Mouse (Mus musculus) MEL-GATA-1-ER (cell line): ENCODE data around the gene Ykt6.
"Not testable (repeated sequence)": the region's sequence is repeated elsewhere in the genome, so short reads cannot be mapped to it uniquely, and the experiment has no call there.

Experiments used
- DNase-seq: peaks from one replicate; pipeline ENCODE4 v3.0.0-alpha.2; 2012; ENCODE audit warnings: low read depth; ENCODE audit errors: extremely low read depth

Gene Ykt6

DNA sequence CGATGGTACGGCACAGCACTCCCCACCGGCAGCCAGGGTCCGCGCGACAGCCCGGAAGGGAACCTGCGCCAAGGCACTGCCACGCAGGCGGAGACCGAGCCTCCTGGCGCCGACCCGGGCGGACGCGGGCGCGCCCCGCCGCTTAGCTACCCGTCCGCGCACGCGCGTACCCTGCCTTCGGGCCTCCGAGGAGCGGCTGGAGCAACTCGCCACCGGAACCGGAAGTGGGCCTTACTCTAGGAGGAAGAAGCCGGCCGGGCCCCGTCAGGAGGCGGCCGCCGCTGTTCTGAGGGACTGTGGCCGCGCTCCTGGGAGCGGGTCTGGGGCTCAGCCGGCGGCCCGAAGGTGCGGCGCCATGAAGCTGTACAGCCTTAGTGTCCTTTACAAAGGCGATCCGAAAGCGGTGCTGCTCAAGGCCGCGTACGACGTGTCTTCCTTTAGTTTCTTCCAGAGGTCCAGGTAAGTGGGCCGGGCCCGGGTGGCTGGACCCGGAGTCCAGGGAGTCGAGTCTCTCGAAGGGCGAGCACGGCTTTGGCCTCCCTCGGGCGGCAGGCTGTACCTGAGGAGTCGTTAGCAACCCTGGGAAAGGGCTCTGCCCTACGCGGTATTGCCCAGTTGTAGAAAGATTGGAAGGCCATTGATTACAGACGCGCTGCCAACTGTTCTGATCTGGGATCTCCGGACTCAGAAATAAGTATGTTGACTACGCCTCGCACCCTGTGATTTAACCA lies at the start of gene Ykt6:
Gene Ykt6 (plus strand): TSS at position 148 of the 731 bp plus-strand sequence.
- DNase-seq: peak; percentile 78

DNA sequence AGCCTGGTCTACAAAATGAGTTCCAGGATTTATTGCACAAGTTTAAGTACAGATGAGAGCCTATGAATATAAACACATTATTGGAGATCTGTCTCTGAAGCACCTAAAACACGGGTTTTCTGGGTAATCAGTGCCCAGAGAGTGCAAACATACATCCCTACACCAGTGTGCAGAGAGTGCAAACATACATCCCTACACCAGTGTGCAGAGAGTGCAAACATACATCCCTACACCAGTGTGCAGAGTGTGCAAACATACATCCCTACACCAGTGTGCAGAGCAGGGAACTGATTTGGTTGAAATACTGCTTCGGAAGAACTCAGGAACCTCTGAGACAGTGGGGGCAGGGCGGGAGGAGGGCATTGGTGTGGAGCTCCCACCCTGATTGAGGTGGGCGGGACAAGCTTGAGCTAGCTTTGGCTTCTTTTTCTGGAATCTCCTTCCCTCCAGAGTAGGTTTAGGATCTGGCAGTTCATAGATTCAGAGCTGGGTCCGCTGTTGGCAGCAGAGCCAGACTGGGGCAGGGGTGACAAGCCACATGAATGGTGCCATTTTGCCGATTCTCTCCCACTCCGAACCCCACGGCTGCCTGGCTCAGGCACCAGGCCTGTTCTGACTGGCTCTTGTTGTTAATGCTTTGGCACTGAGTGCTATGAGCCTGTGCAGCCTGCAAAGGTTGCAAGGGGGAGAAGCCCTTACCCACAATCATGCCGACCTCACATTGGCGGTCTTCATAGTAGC lies 49.5 kb upstream of the Ykt6 start:
- DNase-seq: no peak

DNA sequence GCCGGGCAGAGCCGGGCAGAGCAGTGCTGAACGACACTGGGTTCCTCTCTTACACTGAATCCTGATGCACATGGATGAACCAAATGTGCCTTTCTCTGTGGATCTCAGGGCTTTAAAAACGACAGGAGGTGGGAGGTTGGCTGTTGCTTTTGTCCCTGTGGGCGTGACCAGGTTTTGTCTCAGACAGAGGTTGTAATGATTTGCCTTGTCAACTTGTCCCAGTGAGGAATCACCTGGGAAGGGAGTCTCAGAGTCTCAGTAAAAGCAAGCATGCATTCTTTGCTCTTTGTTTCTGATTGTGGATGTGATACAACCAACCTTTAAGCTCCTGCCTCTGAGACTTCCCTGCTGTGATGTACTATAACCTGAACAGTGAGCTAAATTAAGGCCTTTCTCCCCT lies 48.4 kb upstream of the Ykt6 start:
- no peak for DNase-seq

DNA sequence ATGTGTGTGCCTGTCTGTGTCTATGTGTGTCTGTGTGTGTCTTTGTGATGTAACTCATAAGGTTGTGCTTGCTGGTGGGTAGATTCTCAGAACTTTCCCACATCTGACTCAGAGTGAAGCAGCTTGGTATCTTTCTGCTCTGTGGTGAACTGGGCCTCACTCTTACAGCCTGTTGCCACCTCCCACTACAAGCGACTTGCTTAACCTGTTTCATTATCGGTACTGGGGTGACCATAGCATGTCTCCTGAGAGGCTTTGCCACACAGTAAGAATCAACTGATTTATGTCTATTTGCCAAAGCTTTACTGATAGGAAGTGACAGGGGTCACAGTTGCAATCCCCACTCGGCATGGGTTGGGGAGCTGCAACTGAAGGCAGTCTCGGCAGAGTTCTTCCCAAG lies 46.9 kb upstream of the Ykt6 start:
- DNase-seq: no peak

GRCm38 (mm10) chr11:5912635-5913034 lies 42.9 kb upstream of the Ykt6 start:
- peak; percentile 26 for DNase-seq

GRCm38 (mm10) chr11:5913256-5913655 lies 42.2 kb upstream of the Ykt6 start:
- DNase-seq: no peak

DNA sequence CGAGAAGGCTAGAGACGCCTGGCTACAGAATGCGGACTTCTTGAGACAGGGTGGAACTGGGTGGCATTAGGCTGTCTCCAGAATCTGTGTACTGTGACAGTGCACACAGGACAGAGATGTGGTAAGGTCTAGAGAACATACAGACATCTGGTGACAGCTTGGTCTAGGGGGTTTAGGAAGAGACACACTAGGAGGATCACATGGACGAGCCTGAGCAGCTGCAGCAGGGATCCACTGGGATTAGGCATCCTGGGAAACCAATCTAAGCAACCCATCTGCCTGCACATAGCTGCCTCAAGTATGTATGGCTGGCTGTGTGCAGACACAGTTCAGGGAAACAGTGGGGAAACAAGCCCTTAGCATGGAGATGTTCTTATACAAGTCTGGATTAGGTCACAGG lies 41.6 kb upstream of the Ykt6 start:
- DNase-seq: no peak

DNA sequence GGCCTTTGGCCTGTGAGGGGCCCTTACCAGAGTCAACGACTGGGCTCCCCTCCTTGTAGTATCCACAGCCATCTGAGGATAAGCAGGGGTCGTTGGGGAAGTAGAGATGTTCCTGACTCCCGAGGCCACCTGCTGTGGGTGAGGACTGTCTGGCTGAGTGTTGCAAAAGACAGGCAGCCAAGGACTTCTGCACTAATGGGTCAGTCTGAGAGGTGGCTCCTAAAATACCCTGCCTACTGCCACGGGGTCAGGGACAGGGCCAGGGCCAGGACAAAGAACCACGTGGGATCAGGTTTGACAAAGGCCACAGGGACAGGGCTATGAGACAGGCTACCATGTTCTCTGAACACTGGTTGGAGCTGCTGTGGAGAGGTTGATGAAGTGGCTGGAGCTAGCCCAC lies 40.6 kb upstream of the Ykt6 start:
- no peak for DNase-seq

DNA sequence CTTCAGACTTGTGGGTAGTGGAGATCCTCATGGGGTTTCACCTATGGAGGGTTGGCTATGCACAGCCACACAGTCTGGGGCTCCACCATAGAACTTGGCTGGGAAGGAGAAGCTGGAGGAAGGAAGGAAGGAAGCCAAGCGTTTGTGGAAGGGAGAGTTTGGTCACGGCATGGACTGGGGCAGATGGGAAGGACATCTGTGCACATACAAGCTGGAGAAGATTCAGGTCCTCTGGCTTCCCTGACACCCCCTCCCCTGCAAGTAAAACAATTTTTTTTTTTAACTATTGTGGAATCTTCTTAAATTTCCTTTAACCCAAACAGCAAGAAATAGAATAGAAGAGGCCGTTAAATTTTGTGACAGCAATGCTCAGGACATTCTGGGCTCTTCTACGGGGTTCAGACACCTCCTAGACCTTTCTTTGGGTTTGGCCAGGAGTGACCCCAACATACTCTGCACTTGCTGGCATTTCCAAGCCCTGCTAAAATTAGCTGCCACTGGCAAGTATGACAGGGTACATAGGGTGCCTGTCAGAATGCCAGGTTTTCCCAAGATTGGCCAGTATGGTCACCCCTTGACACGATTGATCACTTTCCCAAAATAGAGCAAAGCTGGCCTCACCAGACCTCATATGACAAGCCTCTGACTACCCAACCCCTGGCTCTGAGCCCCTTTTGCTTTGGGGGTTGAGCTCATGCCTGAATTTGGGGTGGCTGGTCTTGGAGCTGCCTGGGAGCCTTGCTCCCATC lies 39.9 kb upstream of the Ykt6 start:
- no peak for DNase-seq

DNA sequence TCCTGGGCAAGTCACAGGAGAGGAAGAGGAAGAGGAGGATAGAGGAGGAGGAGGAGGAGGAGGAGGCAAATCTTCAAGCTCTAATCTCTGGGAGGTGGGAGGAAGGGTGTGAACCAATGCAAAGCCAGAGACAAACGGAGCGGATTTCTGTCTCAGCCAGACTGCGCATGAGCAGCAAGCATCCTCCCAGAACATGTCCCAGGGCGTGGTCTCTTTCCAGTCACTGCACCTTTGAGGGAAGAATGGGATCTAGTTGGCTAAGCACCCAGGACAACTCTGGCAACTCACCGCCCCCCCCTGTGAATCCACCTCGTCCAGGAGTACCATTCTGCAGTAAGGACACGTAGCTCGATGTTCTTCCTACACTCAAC lies 39.3 kb upstream of the Ykt6 start:
- DNase-seq: no peak

GRCm38 (mm10) chr11:5918111-5918510 lies 37.4 kb upstream of the Ykt6 start:
- no peak for DNase-seq

DNA sequence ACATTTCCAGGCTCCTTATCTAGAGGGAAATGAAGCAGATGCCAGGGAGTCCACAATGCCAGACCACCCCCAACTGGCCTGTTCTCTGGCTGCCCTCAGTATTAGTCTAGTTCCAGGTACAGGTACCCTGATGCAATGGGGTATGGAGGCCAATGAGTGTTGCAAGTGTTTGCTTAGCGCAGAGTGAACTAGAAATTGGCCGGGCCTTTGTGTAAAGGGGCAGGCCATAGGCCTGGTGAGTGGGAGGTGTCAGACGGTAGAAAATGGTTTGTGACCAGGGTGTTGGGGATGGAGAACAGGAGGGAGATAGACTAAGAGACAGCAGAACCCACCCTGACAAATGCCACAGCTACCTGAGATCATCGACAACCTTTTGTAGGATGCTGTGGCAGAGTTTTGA lies 35.9 kb upstream of the Ykt6 start:
- DNase-seq: no peak

GRCm38 (mm10) chr11:5920323-5920960 lies 35.1 kb upstream of the Ykt6 start:
- no peak for DNase-seq

GRCm38 (mm10) chr11:5924699-5925098 lies 30.8 kb upstream of the Ykt6 start:
- no peak for DNase-seq

DNA sequence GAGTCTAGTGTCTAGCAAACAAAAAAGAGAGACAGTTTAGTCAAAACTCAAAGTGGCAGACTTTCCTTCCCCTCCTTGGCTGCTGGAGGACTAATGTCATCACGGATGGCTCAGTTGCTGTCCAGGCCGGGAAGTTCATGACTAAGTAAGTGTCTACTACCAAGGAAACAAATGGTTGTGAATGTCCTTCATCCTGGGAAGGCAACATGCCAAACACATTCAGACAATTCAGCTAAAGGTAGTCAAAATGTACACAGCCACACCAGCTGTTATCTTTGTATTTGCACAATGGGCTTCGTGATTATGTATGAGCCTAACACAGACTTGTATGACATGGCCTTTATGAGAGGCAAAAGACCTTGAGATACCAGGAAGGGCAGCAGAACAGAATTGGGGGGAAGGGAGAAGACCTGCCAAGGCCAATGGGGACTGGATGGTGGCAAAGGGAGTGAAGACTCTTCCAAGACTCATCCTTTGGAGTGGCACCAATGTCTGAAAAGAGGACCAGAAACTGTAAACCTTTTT lies 28.7 kb upstream of the Ykt6 start:
- DNase-seq: no peak

GRCm38 (mm10) chr11:5930578-5930977 lies 24.9 kb upstream of the Ykt6 start:
- no peak for DNase-seq

DNA sequence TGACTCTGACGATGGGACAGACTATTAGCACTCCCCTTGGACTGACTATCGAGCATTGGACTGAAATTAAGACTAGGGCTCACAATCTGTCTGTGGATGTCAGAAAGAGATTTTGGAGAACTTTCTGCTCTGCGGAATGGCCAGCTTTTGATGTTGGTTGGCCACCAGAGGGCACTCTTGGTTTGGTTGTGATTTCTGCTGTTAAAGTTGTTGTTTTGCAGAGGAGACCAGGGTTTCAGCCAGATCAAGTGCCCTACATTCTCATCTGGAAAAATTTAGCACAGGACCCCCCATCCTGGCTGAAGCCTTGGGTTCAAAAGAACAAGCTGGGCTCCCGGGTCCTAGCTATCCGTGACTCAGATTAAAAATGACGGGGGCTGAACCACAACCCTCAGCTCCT lies 23.5 kb upstream of the Ykt6 start:
- DNase-seq: not testable (repeated sequence)

DNA sequence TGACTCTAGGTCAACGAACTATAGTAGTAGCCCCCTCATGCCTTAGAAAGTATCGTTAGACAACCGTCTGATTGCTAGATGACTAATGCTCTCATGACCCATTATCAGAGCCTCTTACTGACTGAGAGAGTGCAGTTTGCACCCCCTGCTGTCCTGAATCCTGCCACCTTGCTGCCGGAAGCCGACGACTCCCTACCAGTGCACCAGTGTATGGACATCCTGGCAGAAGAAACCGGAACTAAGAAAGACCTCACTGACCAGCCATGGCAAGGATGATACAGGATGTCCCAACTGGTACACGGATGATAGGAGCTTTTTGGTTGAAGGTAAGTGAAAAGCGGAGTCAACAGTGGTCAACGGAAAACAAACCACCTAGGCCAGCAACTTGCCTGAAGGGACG lies 21.0 kb upstream of the Ykt6 start:
- not testable (repeated sequence) for DNase-seq

DNA sequence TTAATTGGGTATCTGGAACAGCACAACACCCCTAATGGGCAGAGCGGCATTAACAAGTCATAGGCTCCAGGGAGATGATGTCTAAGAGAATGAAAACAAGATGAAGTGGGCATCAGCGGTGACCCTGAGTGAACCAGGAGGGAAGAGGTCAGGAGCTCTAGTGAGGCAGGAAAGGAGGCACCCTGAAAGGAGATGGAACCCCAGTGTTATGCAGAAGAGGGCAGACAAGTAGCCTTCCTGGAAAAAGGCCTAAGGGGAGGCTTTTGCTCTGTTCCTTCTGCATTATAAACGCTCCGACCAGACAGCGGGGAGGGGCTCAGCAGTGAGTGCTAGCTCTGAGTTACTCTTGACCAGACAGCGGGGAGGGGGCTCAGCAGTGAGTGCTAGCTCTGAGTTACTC lies 12.5 kb upstream of the Ykt6 start:
- no peak for DNase-seq

DNA sequence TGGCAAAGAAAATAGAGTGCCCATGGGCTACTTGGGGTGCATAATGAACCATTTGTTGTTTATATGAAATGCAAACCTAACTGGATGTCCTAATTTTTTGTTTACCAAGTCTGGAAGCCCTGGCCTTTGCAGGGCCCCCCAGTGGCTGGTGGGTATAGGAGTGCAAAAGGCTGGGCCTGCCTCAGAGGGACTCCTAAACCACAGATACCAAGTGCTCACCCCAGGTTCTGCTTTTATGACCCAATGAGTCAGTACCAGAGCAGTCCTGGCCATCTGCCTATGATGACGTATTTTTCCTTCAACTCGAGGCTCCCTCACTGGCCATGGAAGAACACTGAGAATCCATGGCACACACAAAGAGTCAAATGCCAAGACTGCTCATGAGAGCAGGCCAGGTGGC lies 10.4 kb upstream of the Ykt6 start:
- no peak for DNase-seq

DNA sequence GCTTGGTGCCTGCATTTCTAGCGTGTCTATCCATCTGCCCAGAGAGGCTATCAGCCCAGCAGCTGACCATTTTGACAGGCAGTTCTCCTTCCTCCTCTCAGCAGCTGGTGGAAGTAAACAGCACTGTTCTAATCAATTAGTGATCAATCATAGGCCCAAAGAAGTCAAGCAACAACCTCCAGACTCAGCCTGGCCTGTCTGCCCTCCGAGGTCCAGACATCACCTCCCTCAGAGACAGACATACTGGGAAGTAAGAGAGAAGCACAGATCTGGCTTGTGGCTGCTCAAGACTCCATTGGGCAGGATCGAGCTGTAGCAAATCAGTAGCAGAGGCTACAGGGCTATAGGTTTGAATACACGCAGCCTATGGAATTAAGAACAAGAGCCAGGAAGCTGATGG lies 7.7 kb upstream of the Ykt6 start:
- DNase-seq: no peak
